Mouse (Mus musculus): ENCODE data around the gene Gria4. TPM values are rescaled to one million over a fixed set of nuclear protein-coding genes. Genes with fewer than 3 reads are reported as not detected.

Gene Gria4
- polyA plus RNA-seq, 1 experiment from 2014 or later: 42.6 TPM

DNA sequence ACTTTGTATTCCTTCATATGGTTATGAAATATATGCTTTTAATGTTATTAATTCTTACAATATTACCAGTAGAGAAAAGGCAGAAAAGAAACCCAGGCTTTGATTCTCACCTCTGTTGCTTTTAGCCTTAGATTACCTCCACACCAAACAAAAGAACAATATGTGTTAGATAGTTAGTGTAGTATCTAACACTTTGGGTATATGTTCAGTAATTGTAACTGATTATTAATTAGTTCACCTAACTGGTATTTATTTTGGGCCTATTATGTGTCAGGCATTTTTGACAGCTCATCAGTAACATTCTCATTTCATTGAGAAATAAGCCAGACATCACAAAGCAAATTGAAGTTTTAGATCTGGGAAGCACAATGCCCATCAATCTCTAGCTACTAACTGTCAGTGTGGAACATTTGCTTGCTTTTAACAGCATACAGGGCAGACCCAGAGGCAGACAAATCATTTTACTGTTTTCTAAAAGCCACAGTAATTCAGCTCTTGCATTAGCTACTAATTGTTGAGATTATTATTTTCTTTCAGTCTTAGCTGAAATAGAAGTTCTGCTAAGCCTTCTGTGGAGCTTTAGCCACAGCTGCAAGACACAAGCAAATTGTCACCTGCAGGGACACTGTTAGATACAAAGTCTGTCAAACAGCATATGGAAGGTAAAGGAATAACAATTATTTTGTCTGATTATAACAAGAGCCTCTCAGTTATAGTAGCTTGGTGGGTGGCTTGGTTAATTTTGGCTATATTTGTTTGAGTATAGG lies 282.1 kb downstream of the Gria4 start:
- peak overlapping the region; percentile 25; the same call in 1 of the 2 replicates for H3K27ac ChIP-seq (ENCODE audit: low read depth, low read length)
- H3K4me1 ChIP-seq (ENCODE audit: control insufficient read depth, insufficient read depth, low read depth, low read length): peaks cover 6% of the 10 kb centered on the region; the same call in 1 of the 2 replicates
- no peak overlapping the region for H3K9ac ChIP-seq (ENCODE audit: low read depth, low read length)

GRCm38 (mm10) chr9:4506086-4506485 lies 289.9 kb downstream of the Gria4 start:
- Histone ChIP-seq H3K9me3 (ENCODE audit: control insufficient read depth, low read length) (no peaks in the 10 kb centered on the region), H3K27ac (ENCODE audit: low read depth, low read length) (no peak overlapping the region), H3K9ac (ENCODE audit: low read depth, low read length) (no peak overlapping the region), H3K27me3 (replicated peaks; ENCODE audit: control insufficient read depth, insufficient read depth, low read length) (no peaks in the 10 kb centered on the region), H3K4me1 (ENCODE audit: control insufficient read depth, insufficient read depth, low read depth, low read length) (no peaks in the 10 kb centered on the region), H3K4me3 (ENCODE audit: low read length) (no peak overlapping the region), H3K36me3 (ENCODE audit: control insufficient read depth, insufficient read depth, low read length) (no peaks in the 10 kb centered on the region; the same call in 1 of the 2 replicates), H3K4me2 (ENCODE audit: low read length) (no peak overlapping the region)
- ATAC-seq: no peak
- WGBS: 91% methylated on average over 3 of the region's 3 CpGs

More for the DNA sequence above, 282.1 kb downstream of the Gria4 start:
- ATAC-seq: peak; percentile 67
- Histone ChIP-seq H3K4me3 (ENCODE audit: low read length) (no peak overlapping the region), H3K27me3 (replicated peaks; ENCODE audit: control insufficient read depth, insufficient read depth, low read length) (no peaks in the 10 kb centered on the region), H3K4me2 (ENCODE audit: low read length) (no peak overlapping the region), H3K36me3 (ENCODE audit: control insufficient read depth, insufficient read depth, low read length) (no peaks in the 10 kb centered on the region), H3K9me3 (ENCODE audit: control insufficient read depth, low read length) (no peaks in the 10 kb centered on the region)

- no peak for ATAC-seq
- 6% methylated on average over 1 of the region's 1 CpGs for WGBS
- Histone ChIP-seq H3K4me1 (ENCODE audit: control insufficient read depth, insufficient read depth, low read depth, low read length) (no peaks in the 10 kb centered on the region), H3K4me3 (ENCODE audit: low read length) (no peak overlapping the region), H3K9ac (ENCODE audit: low read depth, low read length) (no peak overlapping the region), H3K36me3 (ENCODE audit: control insufficient read depth, insufficient read depth, low read length) (no peaks in the 10 kb centered on the region; the same call in 1 of the 2 replicates), H3K9me3 (ENCODE audit: control insufficient read depth, low read length) (no peaks in the 10 kb centered on the region), H3K4me2 (ENCODE audit: low read length) (no peak overlapping the region), H3K27ac (ENCODE audit: low read depth, low read length) (no peak overlapping the region), H3K27me3 (replicated peaks; ENCODE audit: control insufficient read depth, insufficient read depth, low read length) (no peaks in the 10 kb centered on the region)
Observed at GRCm38 (mm10) chr9:4505087-4505486, 290.9 kb downstream of the Gria4 start.

DNA sequence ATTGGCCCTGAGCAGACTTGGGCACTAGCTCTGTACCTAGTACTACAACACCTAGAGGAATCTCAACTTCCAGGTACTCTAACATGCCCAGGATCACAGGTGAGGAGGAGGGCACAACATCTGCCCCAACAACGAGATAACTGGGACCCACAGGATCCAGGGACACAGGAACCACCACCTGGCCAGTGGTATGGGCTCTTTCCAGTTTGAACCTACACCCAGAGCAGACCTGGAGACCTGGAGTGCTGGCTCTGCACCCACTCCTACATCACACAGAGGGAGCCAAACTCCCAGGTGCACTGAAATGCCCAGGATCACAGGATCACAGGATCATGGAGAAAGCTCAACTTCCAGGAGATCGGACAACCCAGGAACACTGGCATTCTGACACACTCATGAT lies 309.6 kb downstream of the Gria4 start:
- ATAC-seq: no peak
- 97% methylated on average over 2 of the region's 2 CpGs for WGBS
- Histone ChIP-seq H3K4me2 (ENCODE audit: low read length) (no peak overlapping the region), H3K9ac (ENCODE audit: low read depth, low read length) (no peak overlapping the region), H3K9me3 (ENCODE audit: control insufficient read depth, low read length) (no peaks in the 10 kb centered on the region), H3K27ac (ENCODE audit: low read depth, low read length) (no peak overlapping the region), H3K36me3 (ENCODE audit: control insufficient read depth, insufficient read depth, low read length) (no peaks in the 10 kb centered on the region), H3K27me3 (replicated peaks; ENCODE audit: control insufficient read depth, insufficient read depth, low read length) (no peaks in the 10 kb centered on the region), H3K4me1 (ENCODE audit: control insufficient read depth, insufficient read depth, low read depth, low read length) (no peaks in the 10 kb centered on the region), H3K4me3 (ENCODE audit: low read length) (no peak overlapping the region)

DNA sequence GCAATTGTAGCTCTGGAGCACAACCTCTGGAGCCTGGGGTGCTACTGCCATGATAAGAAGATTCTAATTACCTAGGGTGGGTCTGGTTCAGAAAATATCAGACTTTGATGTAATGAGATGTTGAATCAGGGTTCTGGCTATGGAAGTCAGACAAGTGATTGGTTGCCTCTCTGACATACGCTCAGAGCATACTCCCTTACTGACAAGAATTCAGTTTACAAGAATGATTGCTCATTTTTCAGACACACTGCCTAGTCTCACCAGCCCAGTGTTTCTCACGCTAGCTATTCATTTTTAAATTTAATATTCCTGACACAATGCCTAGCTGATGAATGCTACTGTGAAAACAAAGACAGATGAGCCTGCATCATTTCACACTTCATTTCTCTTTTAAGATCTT lies 311.5 kb downstream of the Gria4 start:
- peak; percentile 40; the same call in 1 of the 2 replicates for ATAC-seq
- no peaks in the 10 kb centered on the region for H3K9me3 ChIP-seq (ENCODE audit: control insufficient read depth, low read length)
- WGBS: 52% methylated on average over 2 of the region's 2 CpGs
- H3K27ac ChIP-seq (ENCODE audit: low read depth, low read length): no peak overlapping the region
- no peaks in the 10 kb centered on the region for H3K4me1 ChIP-seq (ENCODE audit: control insufficient read depth, insufficient read depth, low read depth, low read length)
- no peaks in the 10 kb centered on the region for H3K27me3 ChIP-seq (replicated peaks; ENCODE audit: control insufficient read depth, insufficient read depth, low read length)
- H3K4me3 ChIP-seq (ENCODE audit: low read length): no peak overlapping the region
- no peak overlapping the region for H3K4me2 ChIP-seq (ENCODE audit: low read length)
- no peaks in the 10 kb centered on the region for H3K36me3 ChIP-seq (ENCODE audit: control insufficient read depth, insufficient read depth, low read length)
- no peak overlapping the region for H3K9ac ChIP-seq (ENCODE audit: low read depth, low read length)

DNA sequence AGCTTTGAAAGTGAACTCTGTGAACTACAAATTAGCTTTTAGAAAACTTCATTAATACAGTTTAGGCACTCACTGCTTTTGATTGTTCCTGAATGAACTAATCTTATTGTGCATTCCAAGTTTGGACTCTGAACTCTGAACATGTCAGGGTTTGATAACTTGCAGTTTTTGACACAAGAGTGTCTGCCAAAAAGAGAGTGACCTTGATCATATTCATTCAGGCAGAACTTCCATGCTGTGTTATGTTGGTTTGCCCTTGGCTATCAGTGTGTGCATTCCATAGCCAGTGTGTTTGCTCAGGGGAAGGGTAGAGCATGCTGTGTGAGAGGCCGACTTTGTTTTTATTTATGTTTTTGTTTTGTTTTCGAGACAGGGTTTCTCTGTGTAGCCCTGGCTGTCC lies 325.2 kb downstream of the Gria4 start:
- 62% methylated on average over 2 of the region's 2 CpGs for WGBS
- no peaks in the 10 kb centered on the region for H3K27me3 ChIP-seq (replicated peaks; ENCODE audit: control insufficient read depth, insufficient read depth, low read length)
- H3K4me1 ChIP-seq (ENCODE audit: control insufficient read depth, insufficient read depth, low read depth, low read length): no peaks in the 10 kb centered on the region
- H3K4me2 ChIP-seq (ENCODE audit: low read length): no peak overlapping the region
- H3K9ac ChIP-seq (ENCODE audit: low read depth, low read length): no peak overlapping the region
- no peaks in the 10 kb centered on the region; the same call in 1 of the 2 replicates for H3K36me3 ChIP-seq (ENCODE audit: control insufficient read depth, insufficient read depth, low read length)
- H3K27ac ChIP-seq (ENCODE audit: low read depth, low read length): no peak overlapping the region
- ATAC-seq: no peak
- no peaks in the 10 kb centered on the region for H3K9me3 ChIP-seq (ENCODE audit: control insufficient read depth, low read length)
- H3K4me3 ChIP-seq (ENCODE audit: low read length): no peak overlapping the region

DNA sequence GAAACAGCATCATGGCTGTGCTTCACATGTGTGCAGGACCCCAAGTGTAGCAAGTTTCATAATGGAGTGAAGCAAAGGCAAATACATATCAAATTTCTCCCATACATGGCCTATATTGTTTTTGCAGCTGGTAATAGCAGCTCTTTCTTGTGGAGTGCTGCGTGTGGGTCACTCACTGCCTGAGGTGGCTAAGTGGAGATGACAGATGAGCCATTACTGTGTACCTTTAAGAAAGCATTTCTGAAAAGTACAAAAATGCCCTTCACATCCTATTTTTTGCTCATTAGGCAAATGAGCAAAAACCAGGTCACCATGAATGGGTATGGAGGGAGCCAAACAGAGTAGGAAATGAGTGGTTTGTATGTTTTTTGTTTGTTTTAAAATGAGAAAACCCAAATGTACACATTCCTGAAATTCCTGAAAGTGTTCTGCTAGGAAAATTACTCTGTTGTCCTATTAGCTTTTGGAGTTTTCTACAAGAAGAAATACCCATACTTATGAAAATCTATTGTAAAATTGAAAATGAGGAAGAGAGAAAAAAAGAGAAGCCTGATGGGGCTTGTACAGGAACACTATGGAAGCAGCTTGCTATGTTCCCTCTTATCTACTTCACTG lies 336.5 kb downstream of the Gria4 start:
- no peak for ATAC-seq

DNA sequence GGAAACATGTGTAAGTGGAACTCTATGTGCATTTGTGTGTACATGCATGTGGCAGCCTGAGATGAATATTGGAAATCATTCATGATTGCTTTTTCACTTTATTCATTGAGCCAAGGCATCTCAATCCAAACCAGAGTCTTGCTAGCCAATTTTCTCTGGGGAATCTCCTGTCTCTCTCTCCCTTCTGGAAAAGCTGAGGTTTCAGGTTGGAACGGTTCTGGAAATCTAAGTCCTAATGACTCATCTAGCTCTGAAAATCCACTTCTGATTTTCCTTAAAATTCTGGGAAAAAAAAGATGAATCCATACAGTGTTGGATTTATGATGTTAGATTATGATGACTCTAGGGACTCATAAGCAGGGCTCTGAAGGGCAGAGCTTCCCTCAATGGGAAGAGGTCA lies 337.8 kb downstream of the Gria4 start:
- no peak for ATAC-seq
- Histone ChIP-seq H3K9me3 (ENCODE audit: control insufficient read depth, low read length) (no peaks in the 10 kb centered on the region), H3K36me3 (ENCODE audit: control insufficient read depth, insufficient read depth, low read length) (0 out of 2 replicates have a peak, but pooled peaks cover 6% of the 10 kb centered on the region), H3K27me3 (replicated peaks; ENCODE audit: control insufficient read depth, insufficient read depth, low read length) (no peaks in the 10 kb centered on the region), H3K27ac (ENCODE audit: low read depth, low read length) (no peak overlapping the region), H3K9ac (ENCODE audit: low read depth, low read length) (no peak overlapping the region), H3K4me2 (ENCODE audit: low read length) (no peak overlapping the region), H3K4me3 (ENCODE audit: low read length) (no peak overlapping the region), H3K4me1 (ENCODE audit: control insufficient read depth, insufficient read depth, low read depth, low read length) (no peaks in the 10 kb centered on the region)
- WGBS: 75% methylated on average over 1 of the region's 1 CpGs

More for the DNA sequence above, 336.5 kb downstream of the Gria4 start:
- WGBS: 43% methylated on average over 1 of the region's 1 CpGs
- H3K9ac ChIP-seq (ENCODE audit: low read depth, low read length): no peak overlapping the region
- no peak overlapping the region for H3K4me2 ChIP-seq (ENCODE audit: low read length)
- H3K4me1 ChIP-seq (ENCODE audit: control insufficient read depth, insufficient read depth, low read depth, low read length): no peaks in the 10 kb centered on the region
- no peak overlapping the region for H3K27ac ChIP-seq (ENCODE audit: low read depth, low read length)
- no peak overlapping the region for H3K4me3 ChIP-seq (ENCODE audit: low read length)
- no peaks in the 10 kb centered on the region for H3K9me3 ChIP-seq (ENCODE audit: control insufficient read depth, low read length)
- 0 out of 2 replicates have a peak, but pooled peaks cover 6% of the 10 kb centered on the region for H3K36me3 ChIP-seq (ENCODE audit: control insufficient read depth, insufficient read depth, low read length)
- H3K27me3 ChIP-seq (replicated peaks; ENCODE audit: control insufficient read depth, insufficient read depth, low read length): no peaks in the 10 kb centered on the region

GRCm38 (mm10) chr9:4457644-4458043 lies 338.4 kb downstream of the Gria4 start:
- WGBS: 96% methylated on average over 1 of the region's 1 CpGs
- ATAC-seq: no peak
- Histone ChIP-seq H3K9ac (ENCODE audit: low read depth, low read length) (no peak overlapping the region), H3K9me3 (ENCODE audit: control insufficient read depth, low read length) (no peaks in the 10 kb centered on the region), H3K27ac (ENCODE audit: low read depth, low read length) (no peak overlapping the region), H3K4me1 (ENCODE audit: control insufficient read depth, insufficient read depth, low read depth, low read length) (no peaks in the 10 kb centered on the region), H3K27me3 (replicated peaks; ENCODE audit: control insufficient read depth, insufficient read depth, low read length) (no peaks in the 10 kb centered on the region), H3K36me3 (ENCODE audit: control insufficient read depth, insufficient read depth, low read length) (0 out of 2 replicates have a peak, but pooled peaks cover 6% of the 10 kb centered on the region), H3K4me3 (ENCODE audit: low read length) (no peak overlapping the region), H3K4me2 (ENCODE audit: low read length) (no peak overlapping the region)
